Mouse (Mus musculus) bone marrow macrophage, adult 2 months (primary cell): ENCODE measurements around the gene Arid1b. TPM values are rescaled to one million over a fixed set of nuclear protein-coding genes. Genes with fewer than 3 reads are reported as not detected.
"Not testable (repeated sequence)": the region's sequence is repeated elsewhere in the genome, so short reads cannot be mapped to it uniquely, and the experiment has no call there.

Experiments used
- H3K27ac ChIP-seq: 2 replicates; pipeline ENCODE4 v1.5.1; 2012; ENCODE audit warnings: low read depth, low read length; ENCODE audit not compliant: insufficient read depth
- H3K4me1 ChIP-seq: 2 replicates; pipeline ENCODE4 v1.6.1; 2012; ENCODE audit warnings: low read length; ENCODE audit not compliant: control insufficient read depth, insufficient read depth
- H3K4me3 ChIP-seq: 2 replicates; pipeline ENCODE4 v1.5.1; 2012; ENCODE audit warnings: mild to moderate bottlenecking, low read length, moderate library complexity; ENCODE audit not compliant: insufficient read depth
- CTCF ChIP-seq: IDR thresholded peaks from 2 replicates; pipeline ENCODE4 v1.5.1; 2012; ENCODE audit warnings: low read depth, mild to moderate bottlenecking, low read length, moderate library complexity
- POLR2A ChIP-seq: IDR thresholded peaks from 2 replicates; pipeline ENCODE4 v1.6.1; 2012; ENCODE audit warnings: mild to moderate bottlenecking, low read depth, low read length, borderline replicate concordance
- polyA plus RNA-seq: library from polyadenylated mRNA; stranded (reverse); fragments of >200 nt; gene quantifications from 2 replicates; pipeline ENCODE4 v1.2.4, GENCODE M21; 2012; ENCODE audit not compliant: missing spikeins, insufficient read depth, insufficient read length

Gene Arid1b
- polyA plus RNA-seq, 1 experiment = 25.8 TPM

- Histone ChIP-seq H3K4me1 (peaks cover 50% of the 10 kb centered on the region), H3K4me3 (peak overlapping the region; percentile 12; the same call in 1 of the 2 replicates), H3K27ac (peak overlapping the region; percentile 76)
- TF ChIP-seq POLR2A (no peak), CTCF (no peak)
Measured at GRCm38 (mm10) chr17:5077996-5078395, 83.9 kb downstream of the Arid1b start.

GRCm38 (mm10) chr17:5078576-5078975, 84.4 kb downstream of the Arid1b start:
- peak overlapping the region; percentile 12; the same call in 1 of the 2 replicates for H3K4me3 ChIP-seq
- peaks cover 50% of the 10 kb centered on the region for H3K4me1 ChIP-seq
- H3K27ac ChIP-seq = peak overlapping the region; percentile 76
- TF ChIP-seq CTCF (no peak), POLR2A (no peak)

- Histone ChIP-seq H3K4me3 (no peak overlapping the region), H3K27ac (0 out of 2 replicates have a peak overlapping the region, but pooled peaks have one; percentile 21), H3K4me1 (peaks cover 38% of the 10 kb centered on the region)
- TF ChIP-seq CTCF = no peak
- TF ChIP-seq POLR2A = no peak
Measured at GRCm38 (mm10) chr17:5080884-5081419, 86.8 kb downstream of the Arid1b start.

DNA sequence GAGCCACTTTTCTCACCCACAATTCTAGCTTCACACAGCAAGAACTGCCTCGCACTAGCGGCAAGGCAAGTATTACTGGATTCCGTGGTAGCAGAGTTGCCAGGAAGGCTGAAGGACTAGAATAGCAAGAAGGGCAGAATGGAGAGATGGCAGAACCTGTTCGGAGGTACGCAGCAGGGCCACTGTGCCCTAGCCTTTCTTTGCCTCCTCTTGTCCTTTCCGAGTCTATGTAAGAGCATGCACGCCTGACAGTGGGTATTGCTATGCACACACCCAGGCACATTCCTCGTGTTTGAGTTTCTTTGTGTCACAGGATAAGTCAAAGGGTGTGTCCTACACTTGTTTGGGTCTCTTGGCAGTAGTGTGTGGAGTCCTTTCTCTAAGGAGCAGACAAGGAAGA, 88.1 kb downstream of the Arid1b start:
- no peak for TF ChIP-seq POLR2A
- no peak for TF ChIP-seq CTCF
- H3K4me1 ChIP-seq = peaks cover 31% of the 10 kb centered on the region
- H3K27ac ChIP-seq = no peak overlapping the region

GRCm38 (mm10) chr17:5083497-5083896, 89.4 kb downstream of the Arid1b start:
- Histone ChIP-seq H3K27ac (no peak overlapping the region), H3K4me3 (no peak overlapping the region), H3K4me1 (peaks cover 27% of the 10 kb centered on the region)
- no peak for TF ChIP-seq POLR2A
- TF ChIP-seq CTCF = no peak

More for the DNA sequence above, 88.1 kb downstream of the Arid1b start:
- H3K4me3 ChIP-seq = no peak overlapping the region

GRCm38 (mm10) chr17:5084139-5084538, 90.0 kb downstream of the Arid1b start:
- no peak overlapping the region for H3K27ac ChIP-seq
- H3K4me1 ChIP-seq = peaks cover 29% of the 10 kb centered on the region
- TF ChIP-seq POLR2A (no peak), CTCF (no peak)
- no peak overlapping the region for H3K4me3 ChIP-seq

GRCm38 (mm10) chr17:5085004-5085403, 90.9 kb downstream of the Arid1b start:
- H3K4me1 ChIP-seq = peaks cover 23% of the 10 kb centered on the region
- H3K4me3 ChIP-seq = no peak overlapping the region
- TF ChIP-seq POLR2A = no peak
- no peak for TF ChIP-seq CTCF
- no peak overlapping the region for H3K27ac ChIP-seq

- Histone ChIP-seq H3K27ac (no peak overlapping the region), H3K4me3 (no peak overlapping the region), H3K4me1 (peaks cover 15% of the 10 kb centered on the region)
- TF ChIP-seq CTCF = no peak
- no peak for TF ChIP-seq POLR2A
Measured at GRCm38 (mm10) chr17:5085942-5086341, 91.8 kb downstream of the Arid1b start.

DNA sequence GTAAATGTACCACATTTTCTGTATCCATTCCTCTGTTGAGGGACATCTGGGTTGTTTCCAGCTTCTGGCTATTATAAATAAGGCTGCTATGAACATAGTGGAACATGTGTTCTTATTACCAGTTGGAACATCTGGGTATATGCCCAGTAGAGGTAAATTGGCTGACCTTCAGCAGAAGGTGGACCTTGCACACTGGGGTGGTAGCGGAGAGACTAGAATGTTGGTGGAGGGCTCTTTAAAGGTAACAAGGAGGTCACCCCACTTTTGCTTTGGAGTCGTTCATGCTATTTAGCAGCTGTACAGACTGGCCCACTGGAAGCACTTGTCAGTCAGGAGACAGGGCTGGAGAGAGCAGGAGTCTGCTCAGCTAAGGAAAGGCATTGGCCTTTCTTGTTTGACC, 94.1 kb downstream of the Arid1b start:
- not testable (repeated sequence) for H3K27ac ChIP-seq, H3K4me3 ChIP-seq, H3K4me1 ChIP-seq

DNA sequence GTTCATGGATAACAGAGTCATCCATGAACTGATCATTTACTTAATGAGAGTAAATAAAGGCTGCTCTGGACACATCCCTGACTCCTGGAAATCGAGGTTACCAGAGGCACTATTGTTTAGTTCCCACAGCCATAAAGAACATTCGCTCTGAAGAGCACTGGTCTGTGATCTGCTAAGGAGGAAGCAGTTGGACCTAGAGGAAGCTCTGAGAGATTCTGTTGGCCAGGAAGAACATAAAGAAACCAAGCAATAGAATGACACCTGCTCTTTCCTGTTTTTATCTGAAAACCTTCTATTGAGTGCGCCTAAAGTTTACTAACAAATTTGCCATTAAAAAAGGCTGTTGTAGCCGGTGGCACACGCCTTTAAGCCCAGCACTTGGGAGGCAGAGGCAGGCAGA, 94.7 kb downstream of the Arid1b start:
- Histone ChIP-seq H3K27ac (no peak overlapping the region), H3K4me3 (no peak overlapping the region), H3K4me1 (peaks cover 7% of the 10 kb centered on the region)
- TF ChIP-seq POLR2A (no peak), CTCF (no peak)

- TF ChIP-seq CTCF (no peak), POLR2A (no peak)
- Histone ChIP-seq H3K4me1 (peaks cover 14% of the 10 kb centered on the region), H3K27ac (no peak overlapping the region), H3K4me3 (no peak overlapping the region)
Measured at GRCm38 (mm10) chr17:5089541-5089940, 95.4 kb downstream of the Arid1b start.
